Mouse (Mus musculus) ES-Bruce4 (cell line): Measurements from ENCODE around the gene Gps2.

Source experiments
- CTCF ChIP-seq: IDR thresholded peaks from one replicate; pipeline ENCODE4 v1.8.1; 2011; ENCODE audit warnings: low read depth, low read length
- EP300 ChIP-seq: IDR thresholded peaks from 2 replicates; pipeline ENCODE4 v1.6.1; 2011; ENCODE audit warnings: low read depth, low read length; ENCODE audit not compliant: insufficient read depth
- POLR2A ChIP-seq: IDR thresholded peaks from one replicate; pipeline ENCODE4 v1.8.1; 2011; ENCODE audit warnings: low read length; ENCODE audit not compliant: insufficient read depth

- no peak for TF ChIP-seq POLR2A
- no peak for TF ChIP-seq EP300
- peak; percentile 66 for TF ChIP-seq CTCF
Measured at GRCm38 (mm10) chr11:69880506-69880852, 33.2 kb upstream of the Gps2 start.
